Mouse (Mus musculus) kidney, embryonic 14.5 days (tissue): ENCODE measurements around the gene Bysl. TPM values are rescaled to one million over a fixed set of nuclear protein-coding genes. Genes with fewer than 3 reads are reported as not detected.

Source experiments
- polyA plus RNA-seq: library from polyadenylated mRNA; unstranded; fragments of >200 nt; fragmentation: Nextera tagmentation; extraction: Ambion mirVana; gene quantifications from 2 replicates; pipeline ENCODE4 v1.2.1, GENCODE M21; 2014

Bysl gene
- polyA plus RNA-seq, 1 experiment from 2014 or later, result 24.4 TPM

Other genes with a start within 250 kb of the Bysl start
- 91.2 and 98.2 TPM in 2 replicates for gene Mrps10, start 242.6 kb downstream of the Bysl start, polyA plus RNA-seq
- gene Guca1b, start 226.1 kb downstream of the Bysl start, polyA plus RNA-seq, result 0.46 and 0.57 TPM in 2 replicates
- gene Guca1a, start 210.9 kb downstream of the Bysl start, polyA plus RNA-seq, result 2.4 and 2.8 TPM in 2 replicates
- gene AI661453, start 174.9 kb downstream of the Bysl start, polyA plus RNA-seq, result 1.6 and 2.1 TPM in 2 replicates
- 0.39 TPM in 1 of 2 replicates, not detected in the other for gene 1700001C19Rik, start 174.1 kb downstream of the Bysl start, polyA plus RNA-seq
- gene Taf8, start 109.2 kb downstream of the Bysl start, polyA plus RNA-seq, result 24.9 and 28.9 TPM in 2 replicates
- gene Ccnd3, start 106.4 kb downstream of the Bysl start, polyA plus RNA-seq, result 257 and 276 TPM in 2 replicates
- gene Med20, start 90 bp upstream of the Bysl start, polyA plus RNA-seq, result 39.1 and 48.0 TPM in 2 replicates
- gene Gm20517, start 97 bp upstream of the Bysl start, polyA plus RNA-seq, result 1.6 and 4.2 TPM in 2 replicates
- 6.6 and 8.1 TPM in 2 replicates for gene Usp49, start 19.2 kb upstream of the Bysl start, polyA plus RNA-seq
- 415 and 493 TPM in 2 replicates for gene Tomm6, start 76.9 kb upstream of the Bysl start, polyA plus RNA-seq
- 2.9 and 4.6 TPM in 2 replicates for gene Frs3, start 77.5 kb upstream of the Bysl start, polyA plus RNA-seq
- gene Gm21981, start 83.0 kb upstream of the Bysl start, polyA plus RNA-seq, result 0.55 and 1.2 TPM in 2 replicates
- 0.99 and 1.3 TPM in 2 replicates for gene Prickle4, start 83.2 kb upstream of the Bysl start, polyA plus RNA-seq
- gene Pgc, start 115.3 kb upstream of the Bysl start, polyA plus RNA-seq, result not detected in 2 replicates
- 11.7 and 12.0 TPM in 2 replicates for gene Tfeb, start 125.5 kb upstream of the Bysl start, polyA plus RNA-seq
- 15.7 and 26.1 TPM in 2 replicates for gene Mdfi, start 223.2 kb upstream of the Bysl start, polyA plus RNA-seq